Mouse (Mus musculus): ENCODE results near the gene Cd24a. TPM values are rescaled to one million over a fixed set of nuclear protein-coding genes. Genes with fewer than 3 reads are reported as not detected.

Gene Cd24a
- polyA plus RNA-seq, 1 experiment from 2014 or later = 165 TPM

- Histone ChIP-seq H3K36me3 (ENCODE audit: control insufficient read depth, insufficient read depth, low read length) (0 out of 2 replicates have a peak, but pooled peaks cover 5% of the 10 kb centered on the region), H3K4me3 (ENCODE audit: low read length) (peak overlapping the region; percentile 72), H3K9ac (ENCODE audit: low read depth, low read length) (peak overlapping the region; percentile 86), H3K27me3 (replicated peaks; ENCODE audit: control insufficient read depth, insufficient read depth, low read length) (no peaks in the 10 kb centered on the region), H3K27ac (ENCODE audit: low read length) (peak overlapping the region; percentile 96), H3K9me3 (ENCODE audit: control insufficient read depth, low read length) (no peaks in the 10 kb centered on the region), H3K4me2 (ENCODE audit: low read depth, low read length) (peak overlapping the region; percentile 93), H3K4me1 (ENCODE audit: control insufficient read depth, insufficient read depth, low read length) (peaks cover 8% of the 10 kb centered on the region; the same call in 1 of the 2 replicates)
- WGBS = 0% methylated on average over 59 of the region's 65 CpGs
- ATAC-seq = peak; percentile 87
Observed at GRCm38 (mm10) chr10:43578754-43579380, 783 bp downstream of the Cd24a start.

GRCm38 (mm10) chr10:43579381-43580261, 1.5 kb downstream of the Cd24a start:
- under 1% methylated on average over 48 of the region's 49 CpGs for WGBS
- Histone ChIP-seq H3K9ac (ENCODE audit: low read depth, low read length) (peak overlapping the region; percentile 86), H3K4me1 (ENCODE audit: control insufficient read depth, insufficient read depth, low read length) (peaks cover 8% of the 10 kb centered on the region; the same call in 1 of the 2 replicates), H3K4me2 (ENCODE audit: low read depth, low read length) (peak overlapping the region; percentile 93), H3K27ac (ENCODE audit: low read length) (peak overlapping the region; percentile 88), H3K9me3 (ENCODE audit: control insufficient read depth, low read length) (no peaks in the 10 kb centered on the region), H3K36me3 (ENCODE audit: control insufficient read depth, insufficient read depth, low read length) (0 out of 2 replicates have a peak, but pooled peaks cover 5% of the 10 kb centered on the region), H3K4me3 (ENCODE audit: low read length) (peak overlapping the region; percentile 72), H3K27me3 (replicated peaks; ENCODE audit: control insufficient read depth, insufficient read depth, low read length) (no peaks in the 10 kb centered on the region)
- ATAC-seq = peak; percentile 30

GRCm38 (mm10) chr10:43580649-43581078, 2.6 kb downstream of the Cd24a start:
- H3K27ac ChIP-seq (ENCODE audit: low read length) = peak overlapping the region; percentile 77
- no peaks in the 10 kb centered on the region for H3K27me3 ChIP-seq (replicated peaks; ENCODE audit: control insufficient read depth, insufficient read depth, low read length)
- H3K4me3 ChIP-seq (ENCODE audit: low read length) = peak overlapping the region; percentile 72
- H3K9me3 ChIP-seq (ENCODE audit: control insufficient read depth, low read length) = no peaks in the 10 kb centered on the region
- WGBS = under 1% methylated on average over 15 of the region's 15 CpGs
- peak overlapping the region; percentile 86 for H3K9ac ChIP-seq (ENCODE audit: low read depth, low read length)
- peak; percentile 24 for ATAC-seq
- H3K4me2 ChIP-seq (ENCODE audit: low read depth, low read length) = peak overlapping the region; percentile 93
- H3K4me1 ChIP-seq (ENCODE audit: control insufficient read depth, insufficient read depth, low read length) = peaks cover 8% of the 10 kb centered on the region; the same call in 1 of the 2 replicates
- H3K36me3 ChIP-seq (ENCODE audit: control insufficient read depth, insufficient read depth, low read length) = 0 out of 2 replicates have a peak, but pooled peaks cover 5% of the 10 kb centered on the region

- Histone ChIP-seq H3K4me1 (ENCODE audit: control insufficient read depth, insufficient read depth, low read length) (peaks cover 8% of the 10 kb centered on the region; the same call in 1 of the 2 replicates), H3K27me3 (replicated peaks; ENCODE audit: control insufficient read depth, insufficient read depth, low read length) (no peaks in the 10 kb centered on the region), H3K4me3 (ENCODE audit: low read length) (peak overlapping the region; percentile 72), H3K27ac (ENCODE audit: low read length) (peak overlapping the region; percentile 77), H3K4me2 (ENCODE audit: low read depth, low read length) (peak overlapping the region; percentile 93), H3K9me3 (ENCODE audit: control insufficient read depth, low read length) (no peaks in the 10 kb centered on the region), H3K9ac (ENCODE audit: low read depth, low read length) (peak overlapping the region; percentile 86; the same call in 1 of the 2 replicates), H3K36me3 (ENCODE audit: control insufficient read depth, insufficient read depth, low read length) (0 out of 2 replicates have a peak, but pooled peaks cover 5% of the 10 kb centered on the region)
- ATAC-seq = no peak
- WGBS = 52% methylated on average over 3 of the region's 3 CpGs
Observed at GRCm38 (mm10) chr10:43581260-43581659, 3.2 kb downstream of the Cd24a start.

GRCm38 (mm10) chr10:43584538-43584937, 6.5 kb downstream of the Cd24a start:
- no peak overlapping the region for H3K4me3 ChIP-seq (ENCODE audit: low read length)
- no peak overlapping the region for H3K27ac ChIP-seq (ENCODE audit: low read length)
- ATAC-seq = no peak
- no peaks in the 10 kb centered on the region for H3K27me3 ChIP-seq (replicated peaks; ENCODE audit: control insufficient read depth, insufficient read depth, low read length)
- no peak overlapping the region for H3K4me2 ChIP-seq (ENCODE audit: low read depth, low read length)
- H3K9me3 ChIP-seq (ENCODE audit: control insufficient read depth, low read length) = no peaks in the 10 kb centered on the region
- 0 out of 2 replicates have a peak, but pooled peaks cover 5% of the 10 kb centered on the region for H3K36me3 ChIP-seq (ENCODE audit: control insufficient read depth, insufficient read depth, low read length)
- H3K9ac ChIP-seq (ENCODE audit: low read depth, low read length) = no peak overlapping the region
- H3K4me1 ChIP-seq (ENCODE audit: control insufficient read depth, insufficient read depth, low read length) = 0 out of 2 replicates have a peak, but pooled peaks cover 11% of the 10 kb centered on the region
- 87% methylated on average over 4 of the region's 4 CpGs for WGBS

GRCm38 (mm10) chr10:43588470-43589177, 10.5 kb downstream of the Cd24a start:
- whole genome bisulfite sequencing = 63% methylated on average over 8 of the region's 8 CpGs
- H3K9ac ChIP-seq (ENCODE audit: low read depth, low read length) = no peak overlapping the region
- H3K9me3 ChIP-seq (ENCODE audit: control insufficient read depth, low read length) = no peaks in the 10 kb centered on the region
- 0 out of 2 replicates have a peak, but pooled peaks cover 5% of the 10 kb centered on the region for H3K4me1 ChIP-seq (ENCODE audit: control insufficient read depth, insufficient read depth, low read length)
- no peaks in the 10 kb centered on the region for H3K27me3 ChIP-seq (replicated peaks; ENCODE audit: control insufficient read depth, insufficient read depth, low read length)
- ATAC-seq = peak; percentile 87
- H3K36me3 ChIP-seq (ENCODE audit: control insufficient read depth, insufficient read depth, low read length) = no peaks in the 10 kb centered on the region
- peak overlapping the region; percentile 21; the same call in 1 of the 2 replicates for H3K4me2 ChIP-seq (ENCODE audit: low read depth, low read length)
- no peak overlapping the region for H3K4me3 ChIP-seq (ENCODE audit: low read length)
- peak overlapping the region; percentile 76 for H3K27ac ChIP-seq (ENCODE audit: low read length)

- ATAC-seq = no peak
- Histone ChIP-seq H3K4me2 (ENCODE audit: low read depth, low read length) (no peak overlapping the region), H3K9me3 (ENCODE audit: control insufficient read depth, low read length) (no peaks in the 10 kb centered on the region), H3K27me3 (replicated peaks; ENCODE audit: control insufficient read depth, insufficient read depth, low read length) (no peaks in the 10 kb centered on the region), H3K4me3 (ENCODE audit: low read length) (no peak overlapping the region), H3K36me3 (ENCODE audit: control insufficient read depth, insufficient read depth, low read length) (no peaks in the 10 kb centered on the region), H3K4me1 (ENCODE audit: control insufficient read depth, insufficient read depth, low read length) (0 out of 2 replicates have a peak, but pooled peaks cover 5% of the 10 kb centered on the region), H3K27ac (ENCODE audit: low read length) (no peak overlapping the region), H3K9ac (ENCODE audit: low read depth, low read length) (no peak overlapping the region)
- 76% methylated on average over 10 of the region's 10 CpGs for WGBS
Observed at GRCm38 (mm10) chr10:43591477-43591876, 13.4 kb downstream of the Cd24a start.

GRCm38 (mm10) chr10:43593182-43593581, 15.1 kb downstream of the Cd24a start:
- no peak overlapping the region for H3K9ac ChIP-seq (ENCODE audit: low read depth, low read length)
- no peaks in the 10 kb centered on the region for H3K27me3 ChIP-seq (replicated peaks; ENCODE audit: control insufficient read depth, insufficient read depth, low read length)
- H3K27ac ChIP-seq (ENCODE audit: low read length) = no peak overlapping the region
- WGBS = 77% methylated on average over 5 of the region's 5 CpGs
- H3K4me3 ChIP-seq (ENCODE audit: low read length) = no peak overlapping the region
- H3K4me2 ChIP-seq (ENCODE audit: low read depth, low read length) = no peak overlapping the region
- no peaks in the 10 kb centered on the region for H3K36me3 ChIP-seq (ENCODE audit: control insufficient read depth, insufficient read depth, low read length)
- H3K9me3 ChIP-seq (ENCODE audit: control insufficient read depth, low read length) = no peaks in the 10 kb centered on the region
- no peak for ATAC-seq
- H3K4me1 ChIP-seq (ENCODE audit: control insufficient read depth, insufficient read depth, low read length) = 0 out of 2 replicates have a peak, but pooled peaks cover 5% of the 10 kb centered on the region
